In the genomic region with DNA sequence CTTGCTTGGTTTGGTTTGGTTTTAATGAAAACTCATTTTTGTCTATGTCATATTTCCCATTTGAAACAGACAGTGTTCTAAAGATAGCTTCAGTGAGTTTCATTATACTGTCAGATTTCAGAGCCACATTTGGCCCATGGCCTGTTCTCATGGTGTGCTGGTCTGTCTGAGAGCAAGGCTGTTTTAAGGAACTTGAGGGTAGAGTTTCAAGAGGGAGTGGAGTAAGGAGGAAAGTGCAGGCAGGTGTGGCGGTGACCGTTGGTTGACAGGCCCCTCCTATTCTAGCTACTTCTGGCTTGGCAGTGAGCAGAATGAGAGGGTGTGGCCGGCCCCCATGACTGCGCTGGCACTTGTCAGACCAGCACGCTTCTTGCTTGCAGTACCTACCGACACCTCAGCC, we compare ENCODE assay signal across 34 mouse cellular contexts. TPM values are rescaled to one million over a fixed set of nuclear protein-coding genes. Genes with fewer than 3 reads are reported as not detected.
DNase-seq lines count a peak whose midpoint lies in the region; ATAC-seq and TF ChIP-seq lines count a peak whose summit lies in the region.
"Had no signal": no experiment of that assay in that cellular context is flagged by ENCODE, and none has a peak within 500 bp of the region (broad histone marks: within the 10 kb centered on the region; RNA-seq: fewer than 3 reads in every experiment).

No protein-coding gene starts in this region.

- no peak overlapping the region for H3K27ac ChIP-seq in midbrain, embryonic 14.5 days (replicated peaks; ENCODE audit: low read depth, low read length)
- no peak overlapping the region for H3K27ac ChIP-seq in forebrain, embryonic 15.5 days (replicated peaks)
- H3K27ac ChIP-seq: embryonic facial prominence, embryonic 13.5 days; forebrain, embryonic 10.5 days; heart, adult 2 months; hindbrain, embryonic 14.5 days; limb, embryonic 10.5 days; limb, embryonic 15.5 days; liver, embryonic 13.5 days; midbrain, embryonic 13.5 days; neural tube, embryonic 15.5 days had no signal

- no peak overlapping the region for H3K4me3 ChIP-seq in lung, adult 2 months (replicated peaks; ENCODE audit: extremely low read depth, low read depth, low read length)
- no peak overlapping the region for H3K4me3 ChIP-seq in midbrain, embryonic 14.5 days (replicated peaks; ENCODE audit: low read depth, low read length)
- H3K4me3 ChIP-seq in forebrain, embryonic 15.5 days, result no peak overlapping the region
- H3K4me3 ChIP-seq: embryonic facial prominence, embryonic 13.5 days; forebrain, embryonic 10.5 days; heart, adult 2 months; heart, embryonic 12.5 days; limb, embryonic 10.5 days; limb, embryonic 15.5 days; liver, embryonic 13.5 days; midbrain, embryonic 13.5 days; neural tube, embryonic 15.5 days had no signal

- no peak overlapping the region for H3K4me2 ChIP-seq in midbrain, embryonic 14.5 days (ENCODE audit: low read length)
- no peak overlapping the region for H3K4me2 ChIP-seq in forebrain, embryonic 15.5 days (replicated peaks)
- H3K4me2 ChIP-seq: embryonic facial prominence, embryonic 13.5 days; heart, embryonic 12.5 days; hindbrain, embryonic 14.5 days; limb, embryonic 15.5 days; liver, embryonic 13.5 days; lung, embryonic 14.5 days; midbrain, embryonic 13.5 days; neural tube, embryonic 15.5 days had no signal

- no peak for TF ChIP-seq POLR2A in lung, adult 2 months (IDR thresholded peaks at IDR 0.05; ENCODE audit: borderline replicate concordance, extremely low read depth, low read depth, low read length)

- no peaks in the 10 kb centered on the region for H3K27me3 ChIP-seq in midbrain, embryonic 14.5 days (ENCODE audit: control insufficient read depth, insufficient read depth, low read length)
- H3K27me3 ChIP-seq in forebrain, embryonic 15.5 days, result no peaks in the 10 kb centered on the region
- H3K27me3 ChIP-seq: embryonic facial prominence, embryonic 13.5 days; heart, embryonic 12.5 days; limb, embryonic 15.5 days; liver, embryonic 13.5 days; midbrain, embryonic 13.5 days; neural tube, embryonic 15.5 days had no signal

- no peak for TF ChIP-seq CTCF in lung, adult 2 months (IDR thresholded peaks at IDR 0.05; ENCODE audit: insufficient read depth, low read length)

- H3K36me3 ChIP-seq in midbrain, embryonic 14.5 days (ENCODE audit: control insufficient read depth, insufficient read depth, low read length), result peaks cover 90% of the 10 kb centered on the region
- H3K36me3 ChIP-seq in forebrain, embryonic 15.5 days, result peaks cover 80% of the 10 kb centered on the region

- no peaks in the 10 kb centered on the region for H3K9me3 ChIP-seq in midbrain, embryonic 14.5 days (ENCODE audit: control insufficient read depth, low read length)
- H3K9me3 ChIP-seq in forebrain, embryonic 15.5 days, result no peaks in the 10 kb centered on the region
- H3K9me3 ChIP-seq: embryonic facial prominence, embryonic 13.5 days; forebrain, embryonic 10.5 days; heart, embryonic 12.5 days; limb, embryonic 10.5 days; limb, embryonic 15.5 days; liver, embryonic 13.5 days; midbrain, embryonic 13.5 days; neural tube, embryonic 15.5 days had no signal

- peak; percentile 76 for ATAC-seq in common myeloid progenitor, adult 5-6 weeks (replicated peaks; ENCODE audit: low read depth, poor library complexity, severe bottlenecking)
- ATAC-seq in megakaryocyte progenitor cell, adult 5-6 weeks (replicated peaks; ENCODE audit: poor library complexity), result peak; percentile 93
- no peak for ATAC-seq in midbrain, embryonic 14.5 days (ENCODE audit: low FRiP score, low TSS enrichment)
- ATAC-seq in forebrain, embryonic 15.5 days (replicated peaks), result no peak
- ATAC-seq: CD4-positive, CD25-positive, alpha-beta regulatory T cell, adult 4 months; forebrain, postnatal 0 days; midbrain, embryonic 13.5 days had no signal

- WGBS in lung, adult 2 months, result 76% methylated on average over 6 of the region's 6 CpGs
- WGBS in midbrain, embryonic 14.5 days, result 94% methylated on average over 6 of the region's 6 CpGs
- 96% methylated on average over 6 of the region's 6 CpGs for WGBS in forebrain, embryonic 15.5 days

- H3K9ac ChIP-seq in midbrain, embryonic 14.5 days (replicated peaks; ENCODE audit: low read length), result no peak overlapping the region
- H3K9ac ChIP-seq in forebrain, embryonic 15.5 days (replicated peaks), result no peak overlapping the region
- H3K9ac ChIP-seq: embryonic facial prominence, embryonic 13.5 days; forebrain, postnatal 0 days; heart, embryonic 12.5 days; hindbrain, embryonic 14.5 days; limb, embryonic 15.5 days; liver, embryonic 13.5 days; lung, embryonic 14.5 days; midbrain, embryonic 13.5 days; neural tube, embryonic 15.5 days had no signal

- DNase-seq in lung, adult 18-20 months, result peak; percentile 43 to 55
- no peak for DNase-seq in lung, adult 2 months
- no peak for DNase-seq in midbrain, embryonic 14.5 days
- DNase-seq in heart, adult 11 months, result no peak
- DNase-seq: adrenal gland, postnatal 25 days; cerebellum, adult 11-12 months; cerebellum, adult 9-11 months; forebrain, postnatal 0 days; gastrocnemius, postnatal 14 days; heart, adult 2 months; heart, postnatal 4 days; kidney, adult 18-20 months; kidney, postnatal 36 days; liver, embryonic 13.5 days; lung, embryonic 14.5 days; lung, postnatal 14 days; retina, postnatal 1 day; right cerebral cortex, postnatal 14 days; thymus, postnatal 14 days had no signal

- peaks cover 4% of the 10 kb centered on the region; the same call in 1 of the 2 replicates for H3K4me1 ChIP-seq in lung, adult 2 months (ENCODE audit: control insufficient read depth, insufficient read depth, low read length)
- peaks cover 5% of the 10 kb centered on the region for H3K4me1 ChIP-seq in midbrain, embryonic 14.5 days (ENCODE audit: control insufficient read depth, insufficient read depth, low read length)
- H3K4me1 ChIP-seq in forebrain, embryonic 15.5 days, result peaks cover 18% of the 10 kb centered on the region

RNA-seq across cellular contexts. Expression of a gene that starts 6.2 kb away (rescaled TPM):
- polyA plus RNA-seq in lung, adult 2 months (2012; rRNA removed), result 14.4 and 18.1 TPM in 2 replicates
- 40.8 and 41.3 TPM in 2 replicates for total RNA-seq in common myeloid progenitor, adult 5-6 weeks (2017)
- 19.1 and 23.4 TPM in 2 replicates for total RNA-seq in megakaryocyte progenitor cell, adult 5-6 weeks (2015)
- 42.5 and 52.1 TPM in 2 replicates for total RNA-seq in megakaryocyte progenitor cell, adult 5-6 weeks (2017)
- polyA plus RNA-seq in midbrain, embryonic 14.5 days (2014; fragmentation: Nextera tagmentation; extraction: Ambion mirVana), result 71.2 and 78.7 TPM in 2 replicates
- polyA plus RNA-seq in forebrain, embryonic 15.5 days (2015; fragmentation: Nextera tagmentation; extraction: Ambion mirVana), result 52.6 and 61.1 TPM in 2 replicates

RNA-seq across cellular contexts. Expression of a gene that starts 17.9 kb away (rescaled TPM):
- polyA plus RNA-seq in lung, adult 2 months (2012; rRNA removed), result 33.6 and 36.4 TPM in 2 replicates
- 13.3 and 19.2 TPM in 2 replicates for total RNA-seq in common myeloid progenitor, adult 5-6 weeks (2017)
- total RNA-seq in megakaryocyte progenitor cell, adult 5-6 weeks (2015), result 15.8 and 16.3 TPM in 2 replicates
- 19.1 and 32.9 TPM in 2 replicates for total RNA-seq in megakaryocyte progenitor cell, adult 5-6 weeks (2017)
- 19.2 and 19.8 TPM in 2 replicates for polyA plus RNA-seq in midbrain, embryonic 14.5 days (2014; fragmentation: Nextera tagmentation; extraction: Ambion mirVana)
- 25.5 and 29.3 TPM in 2 replicates for polyA plus RNA-seq in forebrain, embryonic 15.5 days (2015; fragmentation: Nextera tagmentation; extraction: Ambion mirVana)

RNA-seq across cellular contexts. Expression of a gene that starts 19.3 kb away (rescaled TPM):
- 0.46 and 0.52 TPM in 2 replicates for polyA plus RNA-seq in lung, adult 2 months (2012; rRNA removed)
- not detected in 2 replicates for total RNA-seq in common myeloid progenitor, adult 5-6 weeks (2017)
- not detected in 2 replicates for total RNA-seq in megakaryocyte progenitor cell, adult 5-6 weeks (2015)
- not detected in 2 replicates for total RNA-seq in megakaryocyte progenitor cell, adult 5-6 weeks (2017)
- polyA plus RNA-seq in midbrain, embryonic 14.5 days (2014; fragmentation: Nextera tagmentation; extraction: Ambion mirVana), result 40.5 and 41.3 TPM in 2 replicates
- 19.1 and 21.5 TPM in 2 replicates for polyA plus RNA-seq in forebrain, embryonic 15.5 days (2015; fragmentation: Nextera tagmentation; extraction: Ambion mirVana)
- total RNA-seq: heart, adult 2 months; heart, postnatal 4 days; megakaryocyte-erythroid progenitor cell, adult 5-6 weeks had no signal
- polyA plus RNA-seq: CD4-positive, CD25-positive, alpha-beta regulatory T cell, adult 4 months; heart, embryonic 12.5 days; heart, postnatal 0 days had no signal

RNA-seq across cellular contexts. Expression of a gene that starts 27.2 kb away (rescaled TPM):
- 59.5 and 65.3 TPM in 2 replicates for polyA plus RNA-seq in lung, adult 2 months (2012; rRNA removed)
- total RNA-seq in common myeloid progenitor, adult 5-6 weeks (2017), result 8.5 and 8.9 TPM in 2 replicates
- total RNA-seq in megakaryocyte progenitor cell, adult 5-6 weeks (2015), result 42.2 and 60.4 TPM in 2 replicates
- total RNA-seq in megakaryocyte progenitor cell, adult 5-6 weeks (2017), result 13.6 and 14.5 TPM in 2 replicates
- 2.6 and 5.3 TPM in 2 replicates for polyA plus RNA-seq in midbrain, embryonic 14.5 days (2014; fragmentation: Nextera tagmentation; extraction: Ambion mirVana)
- 4.1 and 5.1 TPM in 2 replicates for polyA plus RNA-seq in forebrain, embryonic 15.5 days (2015; fragmentation: Nextera tagmentation; extraction: Ambion mirVana)

RNA-seq across cellular contexts. Expression of a gene that starts 33.8 kb away (rescaled TPM):
- polyA plus RNA-seq in lung, adult 2 months (2012; rRNA removed), result 5.5 and 6.3 TPM in 2 replicates
- 15.1 and 17.4 TPM in 2 replicates for total RNA-seq in common myeloid progenitor, adult 5-6 weeks (2017)
- 6.0 and 10.8 TPM in 2 replicates for total RNA-seq in megakaryocyte progenitor cell, adult 5-6 weeks (2015)
- total RNA-seq in megakaryocyte progenitor cell, adult 5-6 weeks (2017), result 5.8 and 6.7 TPM in 2 replicates
- 13.0 and 15.4 TPM in 2 replicates for polyA plus RNA-seq in midbrain, embryonic 14.5 days (2014; fragmentation: Nextera tagmentation; extraction: Ambion mirVana)
- polyA plus RNA-seq in forebrain, embryonic 15.5 days (2015; fragmentation: Nextera tagmentation; extraction: Ambion mirVana), result 31.9 and 32.6 TPM in 2 replicates
- total RNA-seq: adrenal gland, adult 18-20 months; heart, adult 2 months had no signal

Comparison
In these comparisons a context has a peak if more than half of its experiments do, and no peak if none do; other contexts are left out.
1. DNase-seq: peak in lung, adult 18-20 months (2 of 2); none in lung, adult 2 months (single experiment), midbrain, embryonic 14.5 days (single experiment) and heart, adult 11 months (single experiment).
2. ATAC-seq: peak in common myeloid progenitor, adult 5-6 weeks (single experiment) and megakaryocyte progenitor cell, adult 5-6 weeks (single experiment); none in midbrain, embryonic 14.5 days (single experiment) and forebrain, embryonic 15.5 days (single experiment).
3. RNA of a gene that starts 19.3 kb away (polyA plus RNA-seq): 40.5 to 41.3 TPM in midbrain, embryonic 14.5 days and 19.1 to 21.5 TPM in forebrain, embryonic 15.5 days; 0.46 to 0.52 TPM in lung, adult 2 months; every median in the first group is over 10 times any median in the second.